Mouse (Mus musculus) lung, embryonic 15.5 days (tissue): ENCODE measurements around the gene Gtf2h1. TPM values are rescaled to one million over a fixed set of nuclear protein-coding genes. Genes with fewer than 3 reads are reported as not detected.
A peak's percentile ranks its signal among the peaks of the same experiment; 100 is the strongest.

Experiments
- ATAC-seq: fragments of 200-750 bp; cut with Nextera tagmentation; 2 replicates; pipeline ENCODE4 v1.8.0; 2017; ENCODE audit warnings: moderate number of reproducible peaks, borderline replicate concordance; ENCODE audit not compliant: low FRiP score, low TSS enrichment; ENCODE audit errors: extremely low read depth
- H3K27ac ChIP-seq: fragments of 300-500 bp; sonication (generic); 2 replicates; pipeline ENCODE4 v1.5.1; 2015; ENCODE audit warnings: moderate library complexity, mild to moderate bottlenecking, inconsistent platforms
- H3K27me3 ChIP-seq: fragments of 300-500 bp; sonication (generic); 2 replicates; pipeline ENCODE4 v1.6.1; 2015; ENCODE audit warnings: inconsistent platforms
- H3K36me3 ChIP-seq: fragments of 300-500 bp; sonication (generic); 2 replicates; pipeline ENCODE4 v1.6.1; 2015; ENCODE audit warnings: inconsistent platforms
- H3K4me1 ChIP-seq: fragments of 300-500 bp; sonication (generic); 2 replicates; pipeline ENCODE4 v1.6.1; 2015; ENCODE audit warnings: inconsistent platforms
- H3K4me2 ChIP-seq: fragments of 300-500 bp; sonication (generic); 2 replicates; pipeline ENCODE4 v1.6.1; 2015; ENCODE audit warnings: inconsistent platforms, mild to moderate bottlenecking, moderate library complexity
- H3K4me3 ChIP-seq: fragments of 300-500 bp; sonication (generic); 2 replicates; pipeline ENCODE4 v1.5.1; 2015; ENCODE audit warnings: mild to moderate bottlenecking, inconsistent platforms
- H3K9ac ChIP-seq: fragments of 300-500 bp; sonication (generic); 2 replicates; pipeline ENCODE4 v1.6.1; 2015; ENCODE audit warnings: inconsistent platforms
- H3K9me3 ChIP-seq: fragments of 300-500 bp; sonication (generic); 2 replicates; pipeline ENCODE4 v1.6.1; 2016; ENCODE audit warnings: inconsistent platforms
- WGBS: fragments of 180-500 bp; shearing (Covaris S2); methylation state at CpG from one replicate; pipeline ENCODE4 v1.1.7; 2015; 5-methylcytosine and 5-hydroxymethylcytosine counted together
- polyA plus RNA-seq: library from polyadenylated mRNA; unstranded; fragments of >200 nt; fragmentation: Nextera tagmentation; extraction: Ambion mirVana; gene quantifications from 2 replicates; pipeline ENCODE4 v1.2.1, GENCODE M21; 2015

The Gtf2h1 gene
- 40.6 and 43.8 TPM in 2 replicates for polyA plus RNA-seq

GRCm38 (mm10) chr7:46795287-46796205, at the start of gene Gtf2h1, which contains the start of gene Hps5:
TSS of gene Gtf2h1 (plus strand) at chr7:46796103.
TSS of gene Hps5 (minus strand) at chr7:46796064.
- Histone ChIP-seq H3K4me1 (peaks cover 22% of the 10 kb centered on the region), H3K4me2 (peak within 1 kb of the TSS; percentile 80), H3K36me3 (peaks cover 14% of the 10 kb centered on the region), H3K9ac (peak within 1 kb of the TSS; percentile 86), H3K4me3 (peak within 1 kb of the TSS; percentile 80), H3K9me3 (no peaks in the 10 kb centered on the region), H3K27ac (peak within 1 kb of the TSS; percentile 88), H3K27me3 (no peaks in the 10 kb centered on the region)
- peak; percentile 98 for ATAC-seq
- WGBS, result under 1% methylated on average over 65 of the region's 75 CpGs

- no peak overlapping the region for H3K4me2 ChIP-seq
- no peaks in the 10 kb centered on the region for H3K36me3 ChIP-seq
- H3K27ac ChIP-seq, result no peak overlapping the region
- H3K4me1 ChIP-seq, result 0 out of 2 replicates have a peak, but pooled peaks cover 4% of the 10 kb centered on the region
- H3K9me3 ChIP-seq, result no peaks in the 10 kb centered on the region
- H3K27me3 ChIP-seq, result no peaks in the 10 kb centered on the region
- ATAC-seq, result no peak
- H3K4me3 ChIP-seq, result no peak overlapping the region
- H3K9ac ChIP-seq, result no peak overlapping the region
- 81% methylated on average over 7 of the region's 7 CpGs for WGBS
Measured at GRCm38 (mm10) chr7:46746381-46746780, 49.5 kb upstream of the Gtf2h1 start.

- H3K9me3 ChIP-seq, result no peaks in the 10 kb centered on the region
- no peak overlapping the region for H3K9ac ChIP-seq
- ATAC-seq, result no peak
- WGBS, result 58% methylated on average over 3 of the region's 3 CpGs
- H3K4me3 ChIP-seq, result no peak overlapping the region
- H3K36me3 ChIP-seq, result no peaks in the 10 kb centered on the region
- no peak overlapping the region for H3K27ac ChIP-seq
- no peak overlapping the region for H3K4me2 ChIP-seq
- H3K27me3 ChIP-seq, result no peaks in the 10 kb centered on the region
- H3K4me1 ChIP-seq, result 0 out of 2 replicates have a peak, but pooled peaks cover 4% of the 10 kb centered on the region
Measured at GRCm38 (mm10) chr7:46748459-46748858, 47.4 kb upstream of the Gtf2h1 start.

- 61% methylated on average over 3 of the region's 3 CpGs for WGBS
Measured at GRCm38 (mm10) chr7:46751490-46751889, 44.4 kb upstream of the Gtf2h1 start, which contains the start of gene Saa2. TSS of gene Saa2 (plus strand) at chr7:46751790.

GRCm38 (mm10) chr7:46761049-46761795, 34.7 kb upstream of the Gtf2h1 start:
- Histone ChIP-seq H3K4me1 (no peaks in the 10 kb centered on the region), H3K4me2 (no peak overlapping the region), H3K9ac (no peak overlapping the region), H3K4me3 (no peak overlapping the region), H3K27me3 (no peaks in the 10 kb centered on the region), H3K27ac (no peak overlapping the region), H3K9me3 (no peaks in the 10 kb centered on the region), H3K36me3 (peaks cover 44% of the 10 kb centered on the region)
- no peak for ATAC-seq
- 75% methylated on average over 11 of the region's 11 CpGs for WGBS

More at GRCm38 (mm10) chr7:46751490-46751889, 44.4 kb upstream of the Gtf2h1 start, which contains the start of gene Saa2:
- no peaks in the 10 kb centered on the region for H3K36me3 ChIP-seq
- H3K4me2 ChIP-seq, result no peak within 1 kb of the TSS
- H3K4me3 ChIP-seq, result no peak within 1 kb of the TSS
- H3K27ac ChIP-seq, result no peak within 1 kb of the TSS
- H3K9ac ChIP-seq, result no peak within 1 kb of the TSS
- no peak for ATAC-seq
- no peaks in the 10 kb centered on the region for H3K9me3 ChIP-seq
- H3K27me3 ChIP-seq, result no peaks in the 10 kb centered on the region
- 0 out of 2 replicates have a peak, but pooled peaks cover 4% of the 10 kb centered on the region for H3K4me1 ChIP-seq

GRCm38 (mm10) chr7:46762601-46763000, 33.3 kb upstream of the Gtf2h1 start:
- Histone ChIP-seq H3K4me1 (no peaks in the 10 kb centered on the region), H3K36me3 (peaks cover 44% of the 10 kb centered on the region), H3K9ac (no peak overlapping the region), H3K4me2 (no peak overlapping the region), H3K9me3 (no peaks in the 10 kb centered on the region), H3K4me3 (no peak overlapping the region), H3K27ac (no peak overlapping the region), H3K27me3 (no peaks in the 10 kb centered on the region)
- 96% methylated on average over 5 of the region's 5 CpGs for WGBS
- no peak for ATAC-seq

GRCm38 (mm10) chr7:46764672-46765071, 31.2 kb upstream of the Gtf2h1 start:
- H3K4me2 ChIP-seq, result no peak overlapping the region
- 92% methylated on average over 8 of the region's 8 CpGs for WGBS
- no peaks in the 10 kb centered on the region for H3K27me3 ChIP-seq
- no peak for ATAC-seq
- H3K4me1 ChIP-seq, result peaks cover 7% of the 10 kb centered on the region; the same call in 1 of the 2 replicates
- H3K9me3 ChIP-seq, result no peaks in the 10 kb centered on the region
- H3K9ac ChIP-seq, result no peak overlapping the region
- H3K36me3 ChIP-seq, result peaks cover 55% of the 10 kb centered on the region
- no peak overlapping the region for H3K4me3 ChIP-seq
- no peak overlapping the region for H3K27ac ChIP-seq

GRCm38 (mm10) chr7:46767371-46767770, 28.5 kb upstream of the Gtf2h1 start:
- Histone ChIP-seq H3K9me3 (no peaks in the 10 kb centered on the region), H3K36me3 (peaks cover 54% of the 10 kb centered on the region), H3K4me1 (peaks cover 7% of the 10 kb centered on the region; the same call in 1 of the 2 replicates), H3K9ac (no peak overlapping the region), H3K27me3 (no peaks in the 10 kb centered on the region), H3K4me2 (no peak overlapping the region), H3K4me3 (no peak overlapping the region), H3K27ac (peak overlapping the region; percentile 60; the same call in 1 of the 2 replicates)
- ATAC-seq, result peak; percentile 56; the same call in 1 of the 2 replicates

GRCm38 (mm10) chr7:46768451-46768850, 27.5 kb upstream of the Gtf2h1 start:
- Histone ChIP-seq H3K4me2 (no peak overlapping the region), H3K4me1 (peaks cover 7% of the 10 kb centered on the region; the same call in 1 of the 2 replicates), H3K4me3 (no peak overlapping the region), H3K36me3 (peaks cover 53% of the 10 kb centered on the region), H3K27ac (peak overlapping the region; percentile 60), H3K9me3 (no peaks in the 10 kb centered on the region), H3K27me3 (no peaks in the 10 kb centered on the region), H3K9ac (no peak overlapping the region)
- ATAC-seq, result no peak
- 86% methylated on average over 7 of the region's 7 CpGs for WGBS

- Histone ChIP-seq H3K4me2 (no peak overlapping the region), H3K27me3 (no peaks in the 10 kb centered on the region), H3K9ac (no peak overlapping the region), H3K9me3 (no peaks in the 10 kb centered on the region), H3K4me3 (no peak overlapping the region), H3K4me1 (peaks cover 7% of the 10 kb centered on the region; the same call in 1 of the 2 replicates), H3K36me3 (peaks cover 45% of the 10 kb centered on the region), H3K27ac (no peak overlapping the region)
- no peak for ATAC-seq
- 57% methylated on average over 4 of the region's 4 CpGs for WGBS
Measured at GRCm38 (mm10) chr7:46770706-46771105, 25.2 kb upstream of the Gtf2h1 start.

GRCm38 (mm10) chr7:46789177-46789849, 6.6 kb upstream of the Gtf2h1 start:
- no peak for ATAC-seq
- no peak overlapping the region for H3K4me2 ChIP-seq
- 0 out of 2 replicates have a peak, but pooled peaks cover 3% of the 10 kb centered on the region for H3K4me1 ChIP-seq
- no peaks in the 10 kb centered on the region for H3K9me3 ChIP-seq
- no peak overlapping the region for H3K4me3 ChIP-seq
- no peak overlapping the region for H3K27ac ChIP-seq
- H3K9ac ChIP-seq, result no peak overlapping the region
- no peaks in the 10 kb centered on the region for H3K27me3 ChIP-seq
- H3K36me3 ChIP-seq, result peaks cover 36% of the 10 kb centered on the region
- 75% methylated on average over 5 of the region's 5 CpGs for WGBS
